Mouse (Mus musculus) hindbrain, embryonic 15.5 days (tissue): Measurements from ENCODE around the gene Kcnip2. TPM values are rescaled to one million over a fixed set of nuclear protein-coding genes. Genes with fewer than 3 reads are reported as not detected.
A peak's percentile ranks its signal among the peaks of the same experiment; 100 is the strongest.

Experiments used
- ATAC-seq: fragments of 200-750 bp; cut with Nextera tagmentation; 2 replicates; pipeline ENCODE4 v1.8.0; 2017; ENCODE audit warnings: low read depth, moderate number of reproducible peaks, moderate TSS enrichment; ENCODE audit not compliant: low FRiP score
- H3K27ac ChIP-seq: fragments of 300-500 bp; sonication (generic); replicated peaks from 2 replicates; pipeline ENCODE4 v1.5.1; 2015; ENCODE audit warnings: mild to moderate bottlenecking, inconsistent platforms
- H3K27me3 ChIP-seq: fragments of 300-500 bp; sonication (generic); 2 replicates; pipeline ENCODE4 v1.6.1; 2015; ENCODE audit warnings: control low read depth, inconsistent platforms
- H3K36me3 ChIP-seq: fragments of 300-500 bp; sonication (generic); 2 replicates; pipeline ENCODE4 v1.6.1; 2015; ENCODE audit warnings: control low read depth, inconsistent platforms
- H3K4me1 ChIP-seq: fragments of 300-500 bp; sonication (generic); replicated peaks from 2 replicates; pipeline ENCODE4 v1.6.1; 2015; ENCODE audit warnings: control low read depth, inconsistent platforms
- H3K4me2 ChIP-seq: fragments of 300-500 bp; sonication (generic); 2 replicates; pipeline ENCODE4 v1.6.1; 2015; ENCODE audit warnings: moderate library complexity, mild to moderate bottlenecking, inconsistent platforms
- H3K4me3 ChIP-seq: fragments of 300-500 bp; sonication (generic); 2 replicates; pipeline ENCODE4 v1.5.1; 2015; ENCODE audit warnings: mild to moderate bottlenecking, inconsistent platforms
- H3K9ac ChIP-seq: fragments of 300-500 bp; sonication (generic); 2 replicates; pipeline ENCODE4 v1.6.1; 2015; ENCODE audit warnings: inconsistent platforms
- H3K9me3 ChIP-seq: fragments of 300-500 bp; sonication (generic); 2 replicates; pipeline ENCODE4 v1.6.1; 2016; ENCODE audit warnings: control low read depth, inconsistent platforms
- WGBS: fragments of 180-500 bp; shearing (Covaris S2); methylation state at CpG from one replicate; pipeline ENCODE4 v1.1.7; 2015; 5-methylcytosine and 5-hydroxymethylcytosine counted together
- polyA plus RNA-seq: library from polyadenylated mRNA; unstranded; fragments of >200 nt; fragmentation: Nextera tagmentation; extraction: Ambion mirVana; gene quantifications from 2 replicates; pipeline ENCODE4 v1.2.1, GENCODE M21; 2015

Kcnip2 gene
- polyA plus RNA-seq, 1 experiment from 2014 or later, result 15.1 TPM

DNA sequence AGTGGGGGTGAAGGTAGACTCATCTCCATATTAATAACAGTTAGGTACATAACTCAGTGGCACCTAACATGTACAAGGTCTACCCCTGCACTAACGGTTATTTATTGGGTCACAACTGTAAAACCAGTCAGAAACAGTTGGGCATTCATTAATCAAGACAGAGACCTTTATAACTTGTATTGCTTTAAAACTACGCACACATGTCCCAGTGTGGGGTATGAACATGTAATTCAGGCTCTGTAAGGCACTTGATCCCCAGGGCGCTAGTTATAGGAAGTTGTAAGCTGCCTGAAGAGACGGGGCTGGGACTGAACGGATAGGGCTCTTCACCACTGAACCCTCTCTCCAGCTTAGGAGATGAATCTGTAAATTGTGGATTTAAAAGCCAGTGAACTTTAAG lies 57.2 kb downstream of the Kcnip2 start:
- Histone ChIP-seq H3K27ac (no peak overlapping the region), H3K27me3 (no peaks in the 10 kb centered on the region), H3K9me3 (no peaks in the 10 kb centered on the region), H3K4me2 (no peak overlapping the region), H3K4me1 (no peaks in the 10 kb centered on the region), H3K4me3 (no peak overlapping the region), H3K9ac (no peak overlapping the region), H3K36me3 (peaks cover 90% of the 10 kb centered on the region)
- 93% methylated on average over 5 of the region's 5 CpGs for WGBS
- ATAC-seq, result no peak

DNA sequence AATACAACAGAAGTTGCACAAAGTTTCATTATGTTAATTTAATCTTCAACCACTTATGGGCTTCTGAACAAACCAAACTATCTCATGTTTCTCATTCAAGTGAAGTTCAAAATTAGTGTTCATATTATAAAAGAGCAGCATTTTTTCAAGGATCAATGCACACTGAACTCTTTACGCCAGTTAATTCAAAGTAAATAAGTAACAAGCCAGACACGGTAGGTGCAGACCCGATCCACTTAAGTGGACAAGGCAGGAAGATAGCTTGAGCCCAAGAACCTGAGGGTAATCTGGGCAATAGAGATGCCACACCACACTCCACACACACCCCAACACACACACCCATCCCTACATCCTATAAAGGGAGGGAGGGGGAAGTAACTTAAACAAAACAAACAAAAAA lies 62.3 kb downstream of the Kcnip2 start:
- peaks cover 8% of the 10 kb centered on the region for H3K4me1 ChIP-seq
- ATAC-seq, result no peak
- H3K4me3 ChIP-seq, result no peak overlapping the region
- no peaks in the 10 kb centered on the region for H3K27me3 ChIP-seq
- no peak overlapping the region for H3K27ac ChIP-seq
- H3K36me3 ChIP-seq, result peaks cover 64% of the 10 kb centered on the region
- WGBS, result 90% methylated on average over 3 of the region's 3 CpGs
- no peak overlapping the region for H3K9ac ChIP-seq
- H3K9me3 ChIP-seq, result no peaks in the 10 kb centered on the region
- H3K4me2 ChIP-seq, result no peak overlapping the region

GRCm38 (mm10) chr19:45751881-45752280 lies 64.0 kb downstream of the Kcnip2 start:
- no peak overlapping the region for H3K4me3 ChIP-seq
- no peak overlapping the region for H3K9ac ChIP-seq
- 91% methylated on average over 7 of the region's 7 CpGs for WGBS
- ATAC-seq, result no peak
- no peaks in the 10 kb centered on the region for H3K27me3 ChIP-seq
- no peaks in the 10 kb centered on the region for H3K9me3 ChIP-seq
- peaks cover 15% of the 10 kb centered on the region for H3K4me1 ChIP-seq
- no peak overlapping the region for H3K4me2 ChIP-seq
- H3K36me3 ChIP-seq, result peaks cover 49% of the 10 kb centered on the region
- H3K27ac ChIP-seq, result no peak overlapping the region

GRCm38 (mm10) chr19:45749243-45750043 lies 66.4 kb downstream of the Kcnip2 start, which contains the start of gene Npm3:
TSS of gene Npm3 (minus strand) at chr19:45749591.
- ATAC-seq, result peak; percentile 92
- Histone ChIP-seq H3K9ac (peak within 1 kb of the TSS; percentile 86), H3K36me3 (peaks cover 26% of the 10 kb centered on the region), H3K9me3 (no peaks in the 10 kb centered on the region), H3K27ac (peak within 1 kb of the TSS; percentile 53; the same call in 1 of the 2 replicates), H3K4me1 (peaks cover 22% of the 10 kb centered on the region), H3K27me3 (peaks cover 23% of the 10 kb centered on the region), H3K4me3 (peak within 1 kb of the TSS; percentile 92), H3K4me2 (peak within 1 kb of the TSS; percentile 97)
- WGBS, result under 1% methylated on average over 59 of the region's 60 CpGs

- Histone ChIP-seq H3K36me3 (peaks cover 19% of the 10 kb centered on the region), H3K4me2 (peak overlapping the region; percentile 97), H3K9me3 (no peaks in the 10 kb centered on the region), H3K4me1 (peaks cover 22% of the 10 kb centered on the region), H3K27ac (0 out of 2 replicates have a peak overlapping the region, but pooled peaks have one; percentile 53), H3K27me3 (peaks cover 29% of the 10 kb centered on the region), H3K9ac (peak overlapping the region; percentile 86), H3K4me3 (peak overlapping the region; percentile 92)
- 2% methylated on average over 33 of the region's 33 CpGs for WGBS
- peak; percentile 51 for ATAC-seq
Observed at GRCm38 (mm10) chr19:45748691-45749242, 67.1 kb downstream of the Kcnip2 start.

GRCm38 (mm10) chr19:45748206-45748605 lies 67.7 kb downstream of the Kcnip2 start:
- WGBS, result 59% methylated on average over 9 of the region's 9 CpGs
- no peak for ATAC-seq
- Histone ChIP-seq H3K27ac (no peak overlapping the region), H3K4me1 (peaks cover 24% of the 10 kb centered on the region), H3K4me2 (peak overlapping the region; percentile 97), H3K9ac (peak overlapping the region; percentile 86; the same call in 1 of the 2 replicates), H3K27me3 (peaks cover 35% of the 10 kb centered on the region), H3K4me3 (peak overlapping the region; percentile 92), H3K9me3 (no peaks in the 10 kb centered on the region), H3K36me3 (peaks cover 16% of the 10 kb centered on the region)

GRCm38 (mm10) chr19:45747028-45747867 lies 68.6 kb downstream of the Kcnip2 start:
- H3K4me1 ChIP-seq, result peaks cover 33% of the 10 kb centered on the region
- no peak overlapping the region for H3K4me3 ChIP-seq
- no peaks in the 10 kb centered on the region for H3K9me3 ChIP-seq
- H3K27me3 ChIP-seq, result peaks cover 41% of the 10 kb centered on the region
- H3K4me2 ChIP-seq, result no peak overlapping the region
- WGBS, result 38% methylated on average over 11 of the region's 11 CpGs
- H3K27ac ChIP-seq, result no peak overlapping the region
- no peak; the same call in 1 of the 2 replicates for ATAC-seq
- H3K9ac ChIP-seq, result no peak overlapping the region
- peaks cover 12% of the 10 kb centered on the region for H3K36me3 ChIP-seq

DNA sequence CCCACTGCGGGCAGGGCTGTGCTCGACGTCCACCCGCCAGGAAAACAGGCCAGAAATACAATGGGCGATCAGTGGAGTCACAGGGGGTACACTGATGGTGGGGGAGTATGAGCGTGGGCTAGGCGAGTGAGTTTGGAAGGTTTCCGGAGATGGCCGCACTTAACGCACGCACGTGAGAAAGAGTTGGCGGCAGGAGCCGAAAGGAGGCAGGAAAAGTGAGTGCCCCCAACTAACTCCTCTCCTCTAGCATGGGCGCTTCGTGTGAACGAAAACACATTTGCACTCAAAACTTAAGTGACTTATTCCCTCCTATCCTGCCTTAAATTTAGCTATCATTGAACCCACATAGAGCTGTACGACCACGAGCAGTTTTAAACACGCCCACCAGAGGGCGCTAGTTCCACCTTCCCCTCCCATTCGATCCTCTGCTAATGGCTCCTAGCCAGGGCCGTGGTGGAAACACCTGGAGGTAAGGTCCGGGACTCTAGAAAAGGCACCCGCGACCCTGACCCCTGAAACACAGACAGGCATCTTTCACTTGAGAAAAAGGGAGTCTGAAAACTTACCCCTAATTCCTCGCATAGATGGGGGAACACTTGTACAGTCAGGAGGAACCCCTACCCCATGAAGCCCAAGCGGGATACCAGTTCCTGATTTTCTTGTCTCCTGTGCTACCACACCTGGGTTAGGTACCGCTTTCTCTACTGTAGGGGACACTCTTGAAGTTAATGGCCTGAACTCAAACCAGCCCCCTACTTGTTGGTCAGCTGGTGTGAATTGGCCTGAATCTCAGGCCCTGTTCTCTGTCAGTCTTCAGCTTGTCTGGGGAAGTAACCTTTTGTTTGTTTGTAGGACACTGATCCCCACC lies 69.5 kb downstream of the Kcnip2 start:
- Histone ChIP-seq H3K4me3 (no peak overlapping the region), H3K9me3 (no peaks in the 10 kb centered on the region), H3K4me2 (no peak overlapping the region), H3K27me3 (peaks cover 50% of the 10 kb centered on the region), H3K36me3 (peaks cover 5% of the 10 kb centered on the region; the same call in 1 of the 2 replicates), H3K27ac (no peak overlapping the region), H3K4me1 (peaks cover 42% of the 10 kb centered on the region), H3K9ac (no peak overlapping the region)
- 9% methylated on average over 29 of the region's 29 CpGs for WGBS
- ATAC-seq, result no peak

GRCm38 (mm10) chr19:45745344-45746152 lies 70.3 kb downstream of the Kcnip2 start:
- peaks cover 57% of the 10 kb centered on the region for H3K27me3 ChIP-seq
- H3K36me3 ChIP-seq, result 0 out of 2 replicates have a peak, but pooled peaks cover 3% of the 10 kb centered on the region
- no peaks in the 10 kb centered on the region for H3K9me3 ChIP-seq
- H3K9ac ChIP-seq, result no peak overlapping the region
- no peak overlapping the region for H3K4me2 ChIP-seq
- peaks cover 43% of the 10 kb centered on the region for H3K4me1 ChIP-seq
- H3K4me3 ChIP-seq, result no peak overlapping the region
- ATAC-seq, result no peak
- H3K27ac ChIP-seq, result no peak overlapping the region
- 3% methylated on average over 32 of the region's 32 CpGs for WGBS

- Histone ChIP-seq H3K9me3 (no peaks in the 10 kb centered on the region), H3K27me3 (peaks cover 76% of the 10 kb centered on the region), H3K4me3 (no peak overlapping the region), H3K27ac (no peak overlapping the region), H3K4me2 (no peak overlapping the region), H3K36me3 (no peaks in the 10 kb centered on the region), H3K9ac (no peak overlapping the region), H3K4me1 (peaks cover 36% of the 10 kb centered on the region)
- no peak for ATAC-seq
- WGBS, result 17% methylated on average over 7 of the region's 7 CpGs
Observed at GRCm38 (mm10) chr19:45743619-45744018, 72.2 kb downstream of the Kcnip2 start.
